Mouse (Mus musculus) small intestine, adult 2 months (tissue): Measurements from ENCODE around the gene Pold1.

Source experiments
- CTCF ChIP-seq: fragments of 200-500 bp; IDR thresholded peaks from 2 replicates; pipeline ENCODE4 v1.5.1; 2012; ENCODE audit warnings: low read depth, mild to moderate bottlenecking, control low read depth, inconsistent platforms, low read length, moderate library complexity, mixed read lengths; ENCODE audit not compliant: insufficient replicate concordance, insufficient read length; ENCODE audit errors: extremely low read depth
- POLR2A ChIP-seq: fragments of 200-500 bp; IDR thresholded peaks from 2 replicates; pipeline ENCODE4 v1.6.1; 2012; ENCODE audit warnings: low read depth, mild to moderate bottlenecking, control low read depth, inconsistent platforms, low read length, moderate library complexity

GRCm38 (mm10) chr7:44537009-44537408, 11.6 kb downstream of the Pold1 start:
- TF ChIP-seq POLR2A: no peak
- no peak for TF ChIP-seq CTCF
